Mouse (Mus musculus) embryonic facial prominence, embryonic 10.5 days (tissue): ENCODE data around the gene Inpp4b. TPM values are rescaled to one million over a fixed set of nuclear protein-coding genes. Genes with fewer than 3 reads are reported as not detected.
"Not testable (repeated sequence)": the region's sequence is repeated elsewhere in the genome, so short reads cannot be mapped to it uniquely, and the experiment has no call there.

Source experiments
- DNase-seq: peaks from one replicate; pipeline ENCODE4 v3.0.0-alpha.2; 2017; ENCODE audit warnings: low spot score
- H3K27ac ChIP-seq: fragments of 300-500 bp; sonication (generic); replicated peaks from 2 replicates; pipeline ENCODE4 v1.5.1; 2016; ENCODE audit warnings: mild to moderate bottlenecking
- H3K27me3 ChIP-seq: fragments of 300-500 bp; sonication (generic); replicated peaks from 2 replicates; pipeline ENCODE4 v1.6.1; 2016; ENCODE audit warnings: low read depth, mild to moderate bottlenecking; ENCODE audit not compliant: poor library complexity, severe bottlenecking
- H3K36me3 ChIP-seq: fragments of 300-500 bp; sonication (generic); replicated peaks from 2 replicates; pipeline ENCODE4 v1.6.1; 2016; ENCODE audit warnings: mild to moderate bottlenecking, moderate library complexity
- H3K4me1 ChIP-seq: fragments of 300-500 bp; sonication (generic); 2 replicates; pipeline ENCODE4 v1.6.1; 2016
- H3K4me3 ChIP-seq: fragments of 300-500 bp; sonication (generic); 2 replicates; pipeline ENCODE4 v1.5.1; 2016; ENCODE audit warnings: mild to moderate bottlenecking, moderate library complexity
- H3K9me3 ChIP-seq: fragments of 300-500 bp; sonication (generic); 2 replicates; pipeline ENCODE4 v1.6.1; 2016; ENCODE audit warnings: mild to moderate bottlenecking
- WGBS: fragments of 180-500 bp; shearing (Covaris S2); methylation state at CpG from one replicate; pipeline ENCODE4 v1.1.7; 2016; 5-methylcytosine and 5-hydroxymethylcytosine counted together
- polyA plus RNA-seq: library from polyadenylated mRNA; unstranded; fragments of >200 nt; fragmentation: Nextera tagmentation; extraction: Ambion mirVana; gene quantifications from 2 replicates; pipeline ENCODE4 v1.2.1, GENCODE M21; 2016

Gene Inpp4b
- polyA plus RNA-seq, 1 experiment from 2014 or later = 12.4 TPM

GRCm38 (mm10) chr8:82028896-82029295 lies 686.5 kb downstream of the Inpp4b start:
- H3K27me3 ChIP-seq = no peaks in the 10 kb centered on the region
- 53% methylated on average over 1 of the region's 1 CpGs for WGBS
- no peaks in the 10 kb centered on the region for H3K9me3 ChIP-seq
- H3K27ac ChIP-seq = no peak overlapping the region
- no peak for DNase-seq
- H3K36me3 ChIP-seq = no peaks in the 10 kb centered on the region
- H3K4me3 ChIP-seq = no peak overlapping the region
- H3K4me1 ChIP-seq = 0 out of 2 replicates have a peak, but pooled peaks cover 5% of the 10 kb centered on the region

- not testable (repeated sequence) for H3K4me1 ChIP-seq, H3K9me3 ChIP-seq, H3K27me3 ChIP-seq, H3K27ac ChIP-seq, H3K4me3 ChIP-seq, DNase-seq, H3K36me3 ChIP-seq
Observed at GRCm38 (mm10) chr8:82032035-82032434, 689.7 kb downstream of the Inpp4b start.

DNA sequence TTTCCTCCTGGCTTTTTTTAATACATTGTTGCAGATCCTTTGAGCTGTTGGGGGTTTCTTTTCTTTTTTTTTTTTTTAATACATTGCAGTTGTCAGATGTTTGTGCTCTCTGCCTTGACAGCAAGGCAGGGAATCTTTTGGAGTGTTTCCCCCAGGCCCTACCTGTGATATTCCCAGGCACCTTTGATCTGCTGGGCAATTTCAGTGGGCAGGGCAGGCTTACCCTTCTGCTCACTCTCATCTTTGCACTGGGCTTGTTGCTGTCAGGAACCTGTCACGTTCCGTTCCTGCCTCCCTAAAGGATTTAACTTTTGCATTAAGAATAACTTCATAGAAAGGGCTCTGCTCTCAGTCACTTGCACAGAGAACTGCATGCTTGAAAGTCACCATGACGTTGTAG lies 711.7 kb downstream of the Inpp4b start:
- Histone ChIP-seq H3K27me3 (no peaks in the 10 kb centered on the region), H3K27ac (no peak overlapping the region), H3K4me1 (no peaks in the 10 kb centered on the region), H3K9me3 (no peaks in the 10 kb centered on the region), H3K36me3 (no peaks in the 10 kb centered on the region), H3K4me3 (no peak overlapping the region)
- WGBS = 77% methylated on average over 3 of the region's 3 CpGs
- no peak for DNase-seq

DNA sequence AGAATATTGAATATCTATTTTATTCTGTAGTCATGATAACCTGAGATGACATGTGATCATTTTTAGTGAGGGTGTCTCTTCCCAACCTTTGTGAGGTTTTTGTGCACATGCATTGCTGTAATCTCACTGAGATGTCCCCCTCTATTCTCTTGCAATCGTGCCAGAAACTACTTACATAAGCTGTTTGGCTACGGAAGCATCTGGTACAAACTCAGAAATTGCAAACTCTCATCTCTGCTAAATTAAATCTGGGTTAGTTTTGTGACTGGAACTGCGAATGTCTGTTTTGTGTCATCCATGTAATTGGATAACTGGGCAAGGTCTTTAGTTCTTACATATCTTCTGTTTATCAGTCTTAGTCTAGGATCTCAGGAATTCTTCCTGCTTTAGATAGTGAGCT lies 725.3 kb downstream of the Inpp4b start:
- Histone ChIP-seq H3K27me3 (no peaks in the 10 kb centered on the region), H3K36me3 (no peaks in the 10 kb centered on the region), H3K4me3 (no peak overlapping the region), H3K27ac (no peak overlapping the region), H3K4me1 (no peaks in the 10 kb centered on the region), H3K9me3 (no peaks in the 10 kb centered on the region)
- DNase-seq = no peak
- WGBS = 87% methylated on average over 3 of the region's 3 CpGs

GRCm38 (mm10) chr8:82079267-82079666 lies 736.9 kb downstream of the Inpp4b start:
- Histone ChIP-seq H3K4me3 (no peak overlapping the region), H3K27ac (no peak overlapping the region), H3K9me3 (no peaks in the 10 kb centered on the region), H3K4me1 (no peaks in the 10 kb centered on the region), H3K36me3 (no peaks in the 10 kb centered on the region), H3K27me3 (no peaks in the 10 kb centered on the region)
- DNase-seq = no peak

- H3K27me3 ChIP-seq, DNase-seq, H3K4me3 ChIP-seq, H3K36me3 ChIP-seq, H3K9me3 ChIP-seq, H3K27ac ChIP-seq, H3K4me1 ChIP-seq: not testable (repeated sequence)
- WGBS = 92% methylated on average over 7 of the region's 7 CpGs
Observed at GRCm38 (mm10) chr8:82086631-82087030, 744.3 kb downstream of the Inpp4b start.

DNA sequence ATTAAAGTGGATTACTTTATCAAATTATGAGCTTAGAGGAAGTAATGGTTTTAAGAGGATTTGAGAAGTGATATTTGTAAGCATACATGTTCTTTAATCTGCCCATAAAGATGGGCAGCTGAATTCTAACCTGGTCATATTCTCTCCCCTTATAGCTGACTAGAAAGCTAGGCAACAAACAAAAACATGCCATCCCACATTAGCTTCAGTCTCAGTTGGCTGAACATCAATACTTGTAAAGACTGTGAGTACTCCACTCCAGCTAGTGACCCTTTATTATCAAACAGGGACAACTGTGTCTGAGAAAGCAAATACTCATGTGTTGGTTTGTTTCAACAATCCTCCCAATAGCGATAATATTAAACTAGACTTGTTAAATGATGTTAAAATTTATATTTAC lies 748.5 kb downstream of the Inpp4b start:
- 88% methylated on average over 1 of the region's 1 CpGs for WGBS
- DNase-seq = no peak
- Histone ChIP-seq H3K27me3 (no peaks in the 10 kb centered on the region), H3K36me3 (no peaks in the 10 kb centered on the region), H3K27ac (no peak overlapping the region), H3K9me3 (no peaks in the 10 kb centered on the region), H3K4me3 (no peak overlapping the region), H3K4me1 (no peaks in the 10 kb centered on the region)

- Histone ChIP-seq H3K27ac (no peak overlapping the region), H3K4me1 (no peaks in the 10 kb centered on the region), H3K4me3 (no peak overlapping the region), H3K27me3 (no peaks in the 10 kb centered on the region), H3K36me3 (no peaks in the 10 kb centered on the region), H3K9me3 (no peaks in the 10 kb centered on the region)
- no peak for DNase-seq
Observed at GRCm38 (mm10) chr8:82093274-82093673, 750.9 kb downstream of the Inpp4b start.

DNA sequence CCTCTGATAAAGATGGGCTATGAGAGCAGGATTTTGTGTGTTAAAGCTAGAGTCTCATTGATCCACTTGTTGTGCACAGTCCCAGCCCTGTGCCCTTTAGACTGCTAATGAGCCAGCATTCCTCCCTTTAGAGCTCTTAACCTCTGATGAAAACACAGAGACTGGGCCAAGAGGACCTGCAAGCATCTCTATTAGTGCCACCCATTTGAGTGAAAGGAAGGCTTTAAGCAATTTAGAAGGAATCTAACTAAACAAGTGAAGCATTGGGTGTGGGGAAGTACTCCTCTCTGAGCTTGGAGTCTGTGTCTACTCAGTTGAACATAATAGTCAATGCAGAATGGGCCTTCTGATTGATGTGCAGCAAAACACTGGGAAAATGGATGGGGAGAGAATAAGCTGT lies 762.2 kb downstream of the Inpp4b start:
- Histone ChIP-seq H3K27me3 (no peaks in the 10 kb centered on the region), H3K27ac (no peak overlapping the region), H3K9me3 (no peaks in the 10 kb centered on the region), H3K4me1 (no peaks in the 10 kb centered on the region), H3K4me3 (no peak overlapping the region), H3K36me3 (no peaks in the 10 kb centered on the region)
- DNase-seq = no peak

- WGBS = 49% methylated on average over 3 of the region's 3 CpGs
- peak; percentile 14 for DNase-seq
- Histone ChIP-seq H3K9me3 (no peaks in the 10 kb centered on the region), H3K27me3 (no peaks in the 10 kb centered on the region), H3K4me1 (no peaks in the 10 kb centered on the region), H3K36me3 (no peaks in the 10 kb centered on the region), H3K27ac (no peak overlapping the region), H3K4me3 (no peak overlapping the region)
Observed at GRCm38 (mm10) chr8:82106131-82106530, 763.8 kb downstream of the Inpp4b start.

- Histone ChIP-seq H3K27ac (no peak overlapping the region), H3K36me3 (no peaks in the 10 kb centered on the region), H3K4me3 (no peak overlapping the region), H3K4me1 (no peaks in the 10 kb centered on the region), H3K9me3 (peaks cover 10% of the 10 kb centered on the region), H3K27me3 (no peaks in the 10 kb centered on the region)
- DNase-seq = no peak
Observed at GRCm38 (mm10) chr8:82150272-82150671, 807.9 kb downstream of the Inpp4b start.

DNA sequence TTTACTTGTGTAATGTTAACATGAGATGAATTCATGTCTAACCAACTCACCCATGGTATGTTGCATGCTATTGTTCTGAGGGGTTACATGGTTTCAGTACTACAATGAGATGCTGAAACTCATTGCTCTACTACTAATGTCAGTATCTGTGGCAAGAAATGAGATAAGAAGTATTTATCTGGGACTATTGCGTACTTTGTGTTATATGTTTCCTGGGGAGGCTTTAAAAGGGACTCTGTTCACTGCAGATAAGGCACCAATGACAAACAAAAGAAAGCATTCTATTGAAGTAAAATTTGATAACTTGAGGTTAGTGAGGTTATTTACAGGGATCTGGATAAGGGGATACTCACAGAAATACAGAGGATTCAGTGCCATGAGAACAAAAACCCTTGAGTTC lies 815.6 kb downstream of the Inpp4b start:
- no peak for DNase-seq
- Histone ChIP-seq H3K4me1 (no peaks in the 10 kb centered on the region), H3K9me3 (peaks cover 9% of the 10 kb centered on the region), H3K27ac (no peak overlapping the region), H3K27me3 (no peaks in the 10 kb centered on the region), H3K4me3 (no peak overlapping the region), H3K36me3 (no peaks in the 10 kb centered on the region)
- 85% methylated on average over 1 of the region's 1 CpGs for WGBS
